Mouse (Mus musculus) MEL (cell line): ENCODE data around the gene BC024978. TPM values are rescaled to one million over a fixed set of nuclear protein-coding genes. Genes with fewer than 3 reads are reported as not detected.

ENCODE experiments used
- DNase-seq: peaks from one replicate; pipeline ENCODE4 v3.0.0; 2011; ENCODE audit warnings: low read depth, low spot score
- H3K27ac ChIP-seq: 2 replicates; pipeline ENCODE4 v1.5.1; 2012; ENCODE audit warnings: low read depth, mild to moderate bottlenecking, control low read depth, low read length, moderate library complexity; ENCODE audit not compliant: control insufficient read depth
- H3K27me3 ChIP-seq, 2 experiments: fragments of 150-350 bp in 1 of 2; sonication (generic) in 1 of 2; 2 replicates each; pipeline ENCODE4 v1.6.1; 2012; ENCODE audit warnings: low read length in 2 of 2, mild to moderate bottlenecking in 2 of 2, improper control_type of control experiment in 1 of 2, moderate library complexity in 1 of 2; ENCODE audit not compliant: insufficient read depth in 2 of 2, control insufficient read depth in 1 of 2
- H3K36me3 ChIP-seq, 2 experiments: 2 replicates each; pipeline ENCODE4 v1.6.1; 2012 to 2014; ENCODE audit warnings: low read length in 2 of 2, improper control_type of control experiment in 1 of 2, inconsistent platforms in 1 of 2, mild to moderate bottlenecking in 1 of 2; ENCODE audit not compliant: insufficient read depth in 2 of 2, control insufficient read depth in 1 of 2
- H3K4me1 ChIP-seq, 2 experiments: fragments of 150-350 bp in 1 of 2; sonication (generic) in 1 of 2; 2 replicates each; pipeline ENCODE4 v1.6.1; 2012; ENCODE audit warnings: low read length in 2 of 2, improper control_type of control experiment in 1 of 2, mild to moderate bottlenecking in 1 of 2; ENCODE audit not compliant: insufficient read depth in 2 of 2, control insufficient read depth in 1 of 2
- H3K4me3 ChIP-seq, 2 experiments: fragments of 150-350 bp in 1 of 2; sonication (generic) in 1 of 2; 2 replicates each; pipeline ENCODE4 v1.5.1; 2012; ENCODE audit warnings: low read depth in 2 of 2, low read length in 2 of 2, mild to moderate bottlenecking in 2 of 2, moderate library complexity in 2 of 2, control low read depth in 1 of 2, improper control_type of control experiment in 1 of 2; ENCODE audit not compliant: control insufficient read depth in 1 of 2, insufficient read depth in 1 of 2
- H3K79me2 ChIP-seq: 2 replicates; pipeline ENCODE4 v1.6.1; 2012; ENCODE audit warnings: mild to moderate bottlenecking, low read length, moderate library complexity; ENCODE audit not compliant: control insufficient read depth, poor library complexity, insufficient read depth
- H3K9ac ChIP-seq: 2 replicates; pipeline ENCODE4 v1.6.1; 2012; ENCODE audit warnings: low read depth, mild to moderate bottlenecking, control low read depth, low read length, moderate library complexity; ENCODE audit not compliant: control insufficient read depth, poor library complexity, severe bottlenecking
- H3K9me3 ChIP-seq: fragments of 150-350 bp; sonication (generic); replicated peaks from 2 replicates; pipeline ENCODE4 v1.6.1; 2012; ENCODE audit warnings: mild to moderate bottlenecking, low read length, improper control_type of control experiment, moderate library complexity; ENCODE audit not compliant: insufficient read depth
- BHLHE40 ChIP-seq: IDR thresholded peaks from 2 replicates; pipeline ENCODE4 v1.6.1; 2012; ENCODE audit warnings: low read depth, mild to moderate bottlenecking, inconsistent platforms, low read length, improper control_type of control experiment, borderline replicate concordance
- CTCF ChIP-seq, 3 experiments: IDR thresholded peaks in 2 of 3; conservative IDR thresholded peaks in 1 of 3; 2 replicates each; pipeline ENCODE4 v1.5.1; 2011 to 2012; ENCODE audit warnings: low read length in 3 of 3, low read depth in 2 of 3, mild to moderate bottlenecking in 2 of 3, improper control_type of control experiment in 1 of 3, inconsistent platforms in 1 of 3, mixed read lengths in 1 of 3, moderate library complexity in 1 of 3; ENCODE audit not compliant: control insufficient read depth in 1 of 3, insufficient read depth in 1 of 3, poor library complexity in 1 of 3, severe bottlenecking in 1 of 3
- EP300 ChIP-seq, 2 experiments: IDR thresholded peaks; 2 replicates each; pipeline ENCODE4 v1.6.1; 2011; ENCODE audit warnings: improper control_type of control experiment in 2 of 2, low read length in 2 of 2, low read depth in 1 of 2, mild to moderate bottlenecking in 1 of 2
- GATA1 ChIP-seq: IDR thresholded peaks from 2 replicates; pipeline ENCODE4 v1.6.1; 2011; ENCODE audit warnings: low read depth, low read length, improper control_type of control experiment
- JUND ChIP-seq: IDR thresholded peaks from 2 replicates; pipeline ENCODE4 v1.6.1; 2011; ENCODE audit warnings: low read depth, mild to moderate bottlenecking, improper control_type of control experiment, low read length
- MYB ChIP-seq: IDR thresholded peaks from 2 replicates; pipeline ENCODE4 v1.6.1; 2011; ENCODE audit warnings: mild to moderate bottlenecking, low read depth, low read length, improper control_type of control experiment
- NELFE ChIP-seq: IDR thresholded peaks from 2 replicates; pipeline ENCODE4 v1.6.1; 2011; ENCODE audit warnings: low read depth, low read length, improper control_type of control experiment
- SIN3A ChIP-seq: IDR thresholded peaks from 2 replicates; pipeline ENCODE4 v1.6.1; 2012; ENCODE audit warnings: low read length, improper control_type of control experiment, inconsistent platforms
- TBP ChIP-seq: IDR thresholded peaks from 2 replicates; pipeline ENCODE4 v1.8.0; 2011; ENCODE audit warnings: low read depth, low read length, improper control_type of control experiment
- USF1 ChIP-seq: IDR thresholded peaks from 2 replicates; pipeline ENCODE4 v1.6.1; 2014; ENCODE audit warnings: low read depth, mild to moderate bottlenecking, inconsistent platforms, low read length, improper control_type of control experiment, moderate library complexity
- ZC3H11A ChIP-seq: IDR thresholded peaks from 2 replicates; pipeline ENCODE4 v1.6.1; 2012; ENCODE audit warnings: low read depth, mild to moderate bottlenecking, inconsistent platforms, low read length, improper control_type of control experiment
- polyA plus RNA-seq, 2 experiments: library from polyadenylated mRNA; stranded (reverse) in 1 of 2; unstranded in 1 of 2; fragments of >175 nt in 1 of 2; fragments of >200 nt in 1 of 2; gene quantifications; 2 replicates each; pipeline versions ENCODE4 v1.2.1 to v1.2.4; 2012; ENCODE audit warnings: low replicate concordance in 2 of 2, low read depth in 1 of 2; ENCODE audit not compliant: insufficient read length in 2 of 2, insufficient read depth in 1 of 2, missing spikeins in 1 of 2
- total RNA-seq: library from RNA; depleted of rRNA; stranded (reverse); fragments of 300-350 nt; gene quantifications from 2 replicates; pipeline ENCODE4 v1.2.3, GENCODE M21; 2012

BC024978 gene
- total and polyA plus RNA-seq, 3 experiments, result 2.1 to 7.1 TPM; not detected in 1

DNA sequence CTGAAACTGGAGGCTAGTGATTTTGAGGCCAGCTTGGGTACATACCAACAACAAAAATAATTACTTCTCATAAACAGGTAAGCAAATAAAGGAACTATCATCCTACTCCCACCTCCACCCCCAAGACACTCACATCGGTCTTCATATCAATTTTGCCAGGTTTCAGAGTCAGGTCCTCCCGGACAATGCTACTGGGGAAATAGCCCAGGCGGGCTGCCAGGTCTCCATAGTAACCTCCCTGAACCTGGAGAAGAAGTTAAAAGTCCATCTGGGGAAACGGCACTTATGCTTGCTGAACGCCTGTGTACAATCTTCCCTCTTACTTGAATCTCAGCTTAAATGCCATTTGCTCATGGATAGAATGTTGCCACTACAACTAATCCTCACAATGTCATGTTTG is 15.5 kb upstream of the BC024978 start:
- DNase-seq, result peak; percentile 27
- H3K9me3 ChIP-seq, result no peaks in the 10 kb centered on the region
- H3K36me3 ChIP-seq, result peaks cover 0 to 6% of the 10 kb centered on the region in 2 experiments; a peak in 2 of 4 replicates
- no peaks in the 10 kb centered on the region for H3K27me3 ChIP-seq
- H3K79me2 ChIP-seq, result no peaks in the 10 kb centered on the region; the same call in 1 of the 2 replicates
- H3K4me1 ChIP-seq, result peaks cover 0 to 12% of the 10 kb centered on the region in 2 experiments; a peak in 3 of 4 replicates
- no peak overlapping the region for H3K27ac ChIP-seq
- no peak overlapping the region for H3K4me3 ChIP-seq
- no peak overlapping the region for H3K9ac ChIP-seq
- no peak for TF ChIP-seq MYB
- TF ChIP-seq, all 39 proteins: peak for 0

DNA sequence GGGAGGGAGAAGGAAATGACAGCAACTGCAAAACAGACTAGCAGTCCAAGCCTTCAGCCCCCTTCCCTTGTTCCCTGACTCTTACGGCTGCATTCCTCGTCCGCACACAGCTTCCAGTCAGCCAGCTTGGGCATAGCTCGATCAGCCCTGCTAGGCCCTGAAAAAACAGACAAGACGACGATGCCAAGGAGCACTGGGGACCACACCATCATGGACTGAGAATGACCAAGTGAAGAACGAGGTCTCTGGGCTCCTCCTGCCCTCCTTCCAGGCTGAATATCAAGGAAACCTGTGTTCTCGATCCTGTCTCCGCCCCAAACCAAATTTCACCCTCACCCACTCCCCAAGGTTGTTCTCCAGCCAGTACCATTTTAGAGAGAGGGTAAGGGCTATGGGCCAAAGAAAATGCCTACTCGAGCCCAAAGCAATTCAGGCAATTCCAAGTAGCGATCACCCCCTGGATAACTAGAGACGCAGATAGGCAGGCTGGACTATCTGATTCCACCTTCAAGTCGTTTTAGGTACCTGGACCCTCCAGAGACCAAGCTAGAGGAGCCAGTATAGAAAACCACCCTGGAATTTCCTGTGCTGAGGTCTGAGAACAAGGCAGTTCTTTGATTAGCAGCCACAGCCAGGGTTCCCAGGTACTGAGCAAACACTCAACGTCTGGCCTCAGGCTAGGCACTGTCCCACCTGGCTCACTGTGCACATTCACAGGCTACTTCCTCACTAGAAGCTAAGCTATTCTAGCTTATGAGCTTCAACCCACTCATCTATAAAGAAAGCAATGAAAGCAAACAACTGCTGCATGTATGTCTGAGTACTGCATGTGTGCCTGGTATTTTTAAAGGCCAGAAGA is 14.5 kb upstream of the BC024978 start, which contains the start of the genes Gm21983 and Mia:
TSS of gene Gm21983 (minus strand) at position 250 of the 859 bp plus-strand sequence.
TSS of gene Mia (minus strand) at position 321 of the 859 bp plus-strand sequence.
- no peaks in the 10 kb centered on the region; the same call in 1 of the 2 replicates for H3K79me2 ChIP-seq
- DNase-seq, result no peak
- peaks cover 0 to 12% of the 10 kb centered on the region in 2 experiments; a peak in 3 of 4 replicates for H3K4me1 ChIP-seq
- TF ChIP-seq NELFE, result no peak
- TF ChIP-seq EP300 (IDR thresholded peaks at IDR 0.05; ENCODE audit: low read depth in 1 of 2, low read length in 2 of 2), result no peak
- no peak for TF ChIP-seq BHLHE40
- no peak for TF ChIP-seq JUND
- TF ChIP-seq GATA1, result no peak
- no peak for TF ChIP-seq CTCF (IDR thresholded peaks at IDR 0.05 in 2 of 3, conservative IDR thresholded peaks at IDR 0.05 in 1 of 3; ENCODE audit: control insufficient read depth in 1 of 3, insufficient read depth in 1 of 3, low read depth in 2 of 3, low read length in 3 of 3, poor library complexity in 1 of 3, severe bottlenecking in 1 of 3)
- TF ChIP-seq MYB, result no peak
- TF ChIP-seq ZC3H11A, result no peak
- H3K27me3 ChIP-seq, result no peaks in the 10 kb centered on the region
- H3K27ac ChIP-seq, result no peak within 1 kb of the TSS
- peaks cover 0 to 6% of the 10 kb centered on the region in 2 experiments; a peak in 3 of 4 replicates for H3K36me3 ChIP-seq
- no peaks in the 10 kb centered on the region for H3K9me3 ChIP-seq
- no peak within 1 kb of the TSS for H3K4me3 ChIP-seq
- no peak within 1 kb of the TSS for H3K9ac ChIP-seq

DNA sequence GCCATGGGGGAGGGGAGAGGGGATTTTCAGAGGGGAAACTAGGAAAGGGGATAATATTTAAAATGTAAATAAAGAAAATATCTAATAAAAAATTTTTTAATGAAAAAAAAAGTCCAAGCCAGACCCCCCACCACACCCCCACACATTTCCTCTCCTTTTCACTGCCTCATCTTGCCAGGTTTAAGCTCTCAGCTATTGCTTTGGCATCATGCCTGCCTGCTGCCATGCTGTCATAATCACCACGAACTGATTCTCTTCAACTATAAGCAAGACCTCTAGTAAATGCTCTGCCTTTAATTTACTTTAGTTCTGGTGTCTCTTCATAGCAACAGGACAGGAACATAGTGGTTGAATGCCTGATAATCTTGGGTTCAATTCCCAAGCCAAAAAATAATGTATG is 13.1 kb upstream of the BC024978 start:
- H3K9me3 ChIP-seq, result no peaks in the 10 kb centered on the region
- H3K4me3 ChIP-seq, result no peak overlapping the region
- no peaks in the 10 kb centered on the region for H3K27me3 ChIP-seq
- H3K27ac ChIP-seq, result no peak overlapping the region
- H3K9ac ChIP-seq, result no peak overlapping the region
- DNase-seq, result no peak
- H3K79me2 ChIP-seq, result no peaks in the 10 kb centered on the region; the same call in 1 of the 2 replicates
- peaks cover 0 to 6% of the 10 kb centered on the region in 2 experiments; a peak in 3 of 4 replicates for H3K36me3 ChIP-seq
- peaks cover 0 to 12% of the 10 kb centered on the region in 2 experiments; a peak in 3 of 4 replicates for H3K4me1 ChIP-seq
- no peak for TF ChIP-seq TBP
- TF ChIP-seq USF1, result no peak
- no peak for TF ChIP-seq SIN3A
